Mouse (Mus musculus): ENCODE results near the gene Hyou1. TPM values are rescaled to one million over a fixed set of nuclear protein-coding genes. Genes with fewer than 3 reads are reported as not detected.
"Not testable (repeated sequence)": the region's sequence is repeated elsewhere in the genome, so short reads cannot be mapped to it uniquely, and the experiment has no call there.

Hyou1 gene
- total RNA-seq, 2 experiments from 2014 or later, result 136 to 157 TPM

DNA sequence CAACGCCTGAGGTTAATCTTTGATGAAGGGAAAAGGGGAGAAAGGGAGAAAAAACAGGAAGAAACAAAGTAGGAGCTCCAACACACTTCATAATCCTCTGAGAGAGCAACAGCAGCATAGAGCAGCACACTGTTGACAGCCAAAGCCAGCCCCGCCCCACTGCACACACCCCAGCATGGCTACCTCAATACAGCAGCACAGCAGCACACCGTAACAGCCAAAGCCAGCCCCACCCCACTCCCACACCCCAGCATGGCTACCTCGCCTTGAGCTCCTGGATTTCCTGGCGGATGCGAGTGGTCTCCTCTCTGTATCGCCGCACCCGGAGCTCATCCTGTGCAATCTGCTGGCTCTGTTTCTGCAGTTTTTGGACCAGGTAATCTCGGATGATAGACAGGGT lies 27.0 kb upstream of the Hyou1 start:
- DNase-seq, result no peak

DNA sequence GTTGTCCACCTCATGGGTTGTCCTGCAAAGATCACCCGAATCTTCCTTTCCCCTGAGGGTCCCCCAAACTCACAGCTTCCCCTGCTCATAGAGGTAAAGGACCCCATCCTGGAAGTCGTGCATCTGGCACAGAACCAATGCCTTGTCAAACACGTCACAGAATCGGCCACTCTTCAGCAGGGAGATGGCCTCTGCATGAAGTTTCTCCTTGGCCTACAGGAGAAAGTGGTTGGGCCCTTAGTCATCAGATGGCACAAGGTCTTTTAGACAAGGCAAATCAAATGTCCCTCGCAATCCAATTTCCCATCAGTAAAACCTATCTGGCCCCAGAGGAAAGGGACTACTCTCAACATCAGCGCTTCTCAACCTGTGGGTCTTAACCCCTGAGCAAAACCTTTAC lies 26.1 kb upstream of the Hyou1 start:
- DNase-seq, result no peak

DNA sequence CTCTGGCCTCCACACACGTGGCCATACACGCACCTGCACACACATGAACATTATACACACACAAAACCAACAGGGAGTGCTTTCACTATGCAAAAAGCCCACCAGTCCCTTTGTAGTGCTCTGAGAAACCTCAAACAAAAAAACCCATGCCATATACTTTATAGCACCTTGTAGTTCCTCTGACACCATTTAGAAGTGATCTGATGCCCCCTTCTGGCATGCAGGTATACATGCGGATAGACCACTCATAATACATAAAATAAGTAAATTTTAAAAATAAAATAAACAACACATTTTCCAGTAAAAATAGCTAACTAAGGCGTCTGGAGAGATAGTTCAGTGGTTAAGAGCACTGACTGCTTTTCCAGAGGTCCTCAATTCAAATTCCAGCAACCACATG lies 22.1 kb upstream of the Hyou1 start:
- no peak for DNase-seq

DNA sequence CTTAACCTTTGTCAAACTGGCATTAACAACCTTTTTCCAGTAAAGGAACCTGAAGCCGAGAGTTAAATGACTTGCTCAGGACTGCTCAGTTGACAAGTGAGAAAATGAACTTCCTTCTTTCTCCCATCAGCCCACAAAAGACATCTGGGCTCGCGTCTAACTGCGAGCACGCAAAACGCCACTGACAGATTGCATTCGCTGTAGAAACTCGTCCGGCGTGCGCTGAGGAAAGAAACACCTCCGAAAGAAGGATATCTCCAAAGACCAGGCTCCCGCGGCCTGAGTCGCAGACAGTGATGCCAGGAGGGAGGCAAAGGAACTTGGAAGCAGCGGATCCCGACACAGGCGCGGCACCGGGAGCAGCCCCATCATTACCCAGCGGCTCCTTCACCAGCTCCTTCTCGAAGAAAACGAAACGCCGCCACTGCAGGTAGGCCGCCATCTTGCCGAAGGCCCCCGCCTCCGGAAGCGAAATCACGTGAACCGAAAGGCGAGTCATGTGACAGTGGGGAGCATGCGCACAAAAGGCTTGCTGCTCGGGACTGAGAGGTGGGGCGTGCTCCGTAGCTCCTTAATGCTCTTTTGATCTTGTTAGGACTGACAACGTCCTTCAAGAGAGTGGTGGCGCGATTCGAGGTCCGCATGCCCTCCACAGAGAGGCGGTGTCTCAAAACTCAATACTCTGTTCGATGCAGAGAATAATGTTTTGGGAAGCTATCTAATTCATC lies 17.9 kb upstream of the Hyou1 start, which contains the start of gene Vps11:
Gene Vps11 (minus strand): TSS at position 481 of the 728 bp plus-strand sequence.
- peak; percentile 92 for DNase-seq

DNA sequence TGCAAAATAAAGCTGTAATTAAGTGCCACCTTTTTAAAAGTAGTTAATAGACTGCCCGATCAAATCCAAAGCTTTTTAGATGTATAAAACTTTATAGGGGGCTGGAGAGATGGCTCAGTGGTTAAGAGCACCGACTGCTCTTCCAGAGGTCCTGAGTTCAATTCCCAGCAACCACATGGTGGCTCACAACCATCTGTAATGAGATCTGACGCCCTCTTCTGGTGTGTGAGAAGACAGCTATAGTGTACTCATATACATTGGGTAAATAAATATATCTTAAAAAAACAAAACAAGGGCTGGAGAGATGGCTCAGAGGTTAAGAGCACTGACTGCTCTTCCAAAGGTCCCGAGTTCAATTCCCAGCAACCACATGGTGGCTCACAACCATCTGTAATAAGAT lies 17.4 kb upstream of the Hyou1 start:
- not testable (repeated sequence) for DNase-seq

DNA sequence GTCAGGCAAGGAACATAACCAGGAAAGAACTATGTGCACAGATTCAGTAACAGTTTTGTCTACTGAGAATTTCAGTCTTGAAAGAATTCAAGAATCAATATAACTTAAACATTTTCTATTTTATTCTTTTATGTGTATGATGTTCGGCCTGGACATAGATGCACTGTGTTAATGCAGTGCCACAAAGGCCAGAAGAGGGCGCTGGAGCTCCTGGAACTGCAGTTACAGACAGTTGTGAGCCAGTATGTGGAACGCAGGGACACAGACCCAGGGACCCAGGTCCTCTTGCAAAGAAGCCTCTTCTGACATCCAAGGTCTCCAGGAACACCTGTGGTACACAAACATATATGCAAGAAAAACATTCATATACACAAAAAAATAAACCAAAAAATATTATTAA lies 14.8 kb upstream of the Hyou1 start:
- DNase-seq, result no peak

DNA sequence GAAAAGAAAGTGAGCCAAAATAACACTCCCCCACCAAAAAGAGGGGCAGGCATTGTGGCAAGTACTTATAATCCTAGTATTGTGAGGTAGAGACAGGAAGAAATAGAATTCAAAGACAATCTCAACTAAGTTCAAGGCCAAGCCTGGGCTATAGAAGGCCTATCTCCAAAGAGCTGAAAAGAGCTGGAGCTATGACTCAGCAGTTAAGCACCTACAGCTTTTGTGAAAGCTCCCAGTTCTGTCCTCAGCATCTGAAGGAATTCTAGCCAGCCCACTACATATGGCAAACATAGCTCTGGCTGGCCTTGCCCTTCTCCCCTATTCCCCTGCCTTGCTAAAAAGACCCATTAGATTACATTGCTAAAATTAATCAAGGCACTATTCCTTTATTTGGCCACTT lies 5.9 kb upstream of the Hyou1 start:
- DNase-seq, result no peak

DNA sequence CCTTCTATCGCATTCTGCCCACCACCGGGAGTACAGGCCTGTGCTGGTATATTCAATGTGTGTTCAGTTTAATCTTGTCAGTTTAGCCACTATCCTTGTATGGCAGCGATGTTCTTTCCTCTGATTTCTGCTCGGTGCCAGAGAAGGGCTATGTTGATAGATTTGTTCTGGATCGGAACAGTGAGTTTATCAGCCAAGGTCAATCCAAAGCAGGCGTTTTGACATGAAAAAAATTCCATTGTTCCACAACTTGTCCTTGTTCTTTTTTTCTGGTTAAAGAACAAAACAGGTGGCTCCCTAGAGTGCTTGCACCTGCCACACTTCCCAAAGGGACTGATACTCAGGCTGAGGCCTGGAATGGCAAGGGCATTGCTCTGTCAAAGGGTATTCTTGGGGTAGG lies 3.1 kb upstream of the Hyou1 start:
- no peak for DNase-seq

DNA sequence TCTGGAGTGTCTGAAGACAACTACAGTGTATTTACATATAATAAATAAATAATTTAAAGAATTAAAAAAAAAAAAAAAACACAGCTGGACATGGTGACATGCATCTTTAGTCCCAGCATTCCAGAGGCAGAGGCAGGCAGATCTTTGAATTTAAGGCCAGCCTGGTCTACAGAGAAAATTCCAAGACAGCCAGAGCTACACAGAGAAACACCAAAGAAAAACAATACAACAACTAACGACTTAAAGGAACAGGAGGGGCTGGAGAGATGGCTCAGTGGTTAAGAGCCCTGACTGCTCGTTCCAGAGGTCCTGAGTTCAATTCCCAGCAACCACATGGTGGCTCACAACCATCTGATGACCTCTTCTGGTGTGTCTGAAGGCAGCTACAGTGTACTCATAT lies 2.0 kb upstream of the Hyou1 start:
- DNase-seq, result not testable (repeated sequence)

DNA sequence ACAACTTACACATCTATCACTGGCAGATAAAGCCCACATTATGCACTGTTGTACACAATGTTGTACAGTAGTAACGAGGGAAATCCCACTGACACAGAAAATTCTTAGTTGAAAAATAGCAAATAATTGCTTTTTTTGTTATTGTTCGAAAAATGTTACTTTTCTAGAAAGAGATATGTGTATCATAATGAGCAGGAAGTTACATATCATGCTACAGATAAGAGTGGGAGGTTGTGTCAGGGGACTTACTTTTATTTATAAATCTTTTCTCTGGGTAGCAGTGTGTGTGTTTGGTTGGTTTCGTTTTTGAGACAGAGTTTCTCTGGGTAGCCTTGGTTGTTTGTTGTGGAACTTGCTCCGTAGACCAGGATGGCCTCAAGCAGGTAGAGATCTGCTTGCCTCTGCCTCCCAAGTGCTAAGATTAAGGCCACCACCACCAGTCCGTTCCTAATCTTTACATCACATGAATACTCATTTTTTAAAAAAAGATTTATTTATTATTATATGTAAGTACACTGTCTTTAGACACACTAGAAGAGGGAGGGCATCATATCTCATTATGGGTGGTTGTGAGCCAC lies 1.0 kb upstream of the Hyou1 start:
- DNase-seq, result no peak

DNA sequence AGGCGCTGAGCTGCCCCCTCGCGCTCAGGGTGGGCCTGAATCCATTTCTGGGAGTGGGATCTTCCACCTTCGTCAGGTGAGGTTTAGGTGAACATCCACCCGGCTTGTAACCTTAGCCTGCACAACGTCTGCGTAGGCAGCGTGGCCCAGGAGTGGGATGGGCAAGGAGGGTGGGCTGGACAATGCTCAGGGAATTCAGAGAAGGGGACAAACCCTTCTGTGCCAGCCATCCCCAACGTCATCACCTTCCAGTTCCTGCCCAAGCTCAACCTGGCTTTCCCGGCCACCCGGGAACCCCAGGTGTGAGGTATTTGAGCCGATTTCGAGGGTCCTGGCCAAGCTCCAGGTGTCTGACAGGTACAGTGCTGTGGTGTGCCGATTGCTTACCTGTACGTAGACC lies 572 bp downstream of the Hyou1 start:
- no peak for DNase-seq

DNA sequence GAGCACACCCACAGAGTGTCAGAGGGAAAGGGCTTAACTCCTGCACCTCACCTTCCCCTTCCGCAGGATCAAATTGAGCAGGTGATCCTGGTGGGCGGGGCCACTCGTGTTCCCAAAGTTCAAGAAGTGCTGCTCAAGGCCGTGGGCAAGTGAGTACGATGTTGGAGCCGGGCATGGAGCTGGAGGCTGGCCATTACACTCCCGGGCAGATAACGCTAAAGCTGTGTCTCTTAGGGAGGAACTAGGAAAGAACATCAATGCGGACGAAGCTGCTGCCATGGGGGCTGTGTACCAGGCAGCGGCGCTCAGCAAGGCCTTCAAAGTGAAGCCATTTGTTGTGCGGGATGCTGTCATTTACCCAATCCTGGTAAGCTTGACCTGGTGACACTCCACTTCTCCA lies 5.3 kb downstream of the Hyou1 start:
- no peak for DNase-seq

DNA sequence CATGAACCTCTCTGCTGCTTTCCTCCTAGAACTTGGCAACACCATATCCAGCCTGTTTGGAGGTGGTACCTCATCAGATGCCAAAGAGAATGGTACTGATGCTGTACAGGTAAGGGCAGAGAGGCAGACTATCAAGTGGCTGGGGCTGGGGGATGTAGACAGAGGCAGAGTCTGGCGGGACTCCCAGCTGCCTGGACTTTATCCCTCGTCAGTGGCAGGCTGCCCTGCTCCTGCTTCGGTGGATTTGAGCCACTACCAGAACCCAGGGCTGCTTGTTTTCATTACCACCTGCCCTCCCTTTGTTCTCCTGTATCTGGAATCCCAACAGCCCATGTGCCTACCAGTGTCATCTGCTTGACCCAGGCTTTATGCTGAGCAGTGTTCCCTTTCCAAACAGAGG lies 7.9 kb downstream of the Hyou1 start:
- no peak for DNase-seq

DNA sequence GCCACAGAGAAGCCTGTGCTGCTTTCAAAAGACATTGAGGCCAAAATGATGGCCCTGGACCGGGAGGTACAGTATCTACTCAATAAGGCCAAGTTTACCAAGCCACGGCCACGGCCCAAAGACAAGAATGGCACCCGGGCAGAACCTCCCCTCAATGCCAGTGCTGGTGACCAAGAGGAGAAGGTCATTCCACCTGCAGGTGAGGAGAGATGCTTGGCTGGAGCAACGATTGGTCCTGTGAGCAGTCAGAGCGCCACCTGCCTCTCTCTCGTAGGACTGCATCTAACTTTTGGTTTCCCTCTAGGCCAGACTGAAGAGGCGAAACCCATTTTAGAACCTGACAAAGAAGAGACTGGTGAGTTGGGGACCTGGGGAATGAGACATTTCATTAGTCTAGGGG lies 10.0 kb downstream of the Hyou1 start:
- no peak for DNase-seq

DNA sequence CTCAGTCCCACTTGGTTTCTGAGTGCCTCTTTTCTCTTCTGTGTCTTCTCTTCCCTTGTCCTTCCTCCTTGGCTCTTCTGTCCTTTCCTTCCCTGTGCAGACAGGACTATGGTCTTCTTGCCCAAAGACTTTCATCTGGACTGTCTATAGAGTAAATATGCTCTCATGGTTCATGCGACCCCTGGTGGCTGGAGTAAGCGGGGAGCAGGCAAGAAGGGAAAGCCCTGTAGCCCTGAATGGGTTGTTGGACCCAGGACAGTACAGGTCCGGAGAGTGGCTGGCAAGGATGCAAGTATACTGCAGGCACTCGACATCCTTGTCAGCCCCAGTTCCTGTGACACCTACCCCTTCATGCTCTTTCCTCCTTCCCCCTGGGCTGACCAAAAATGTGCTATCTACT lies 12.2 kb downstream of the Hyou1 start:
- peak; percentile 52 to 53 for DNase-seq

DNA sequence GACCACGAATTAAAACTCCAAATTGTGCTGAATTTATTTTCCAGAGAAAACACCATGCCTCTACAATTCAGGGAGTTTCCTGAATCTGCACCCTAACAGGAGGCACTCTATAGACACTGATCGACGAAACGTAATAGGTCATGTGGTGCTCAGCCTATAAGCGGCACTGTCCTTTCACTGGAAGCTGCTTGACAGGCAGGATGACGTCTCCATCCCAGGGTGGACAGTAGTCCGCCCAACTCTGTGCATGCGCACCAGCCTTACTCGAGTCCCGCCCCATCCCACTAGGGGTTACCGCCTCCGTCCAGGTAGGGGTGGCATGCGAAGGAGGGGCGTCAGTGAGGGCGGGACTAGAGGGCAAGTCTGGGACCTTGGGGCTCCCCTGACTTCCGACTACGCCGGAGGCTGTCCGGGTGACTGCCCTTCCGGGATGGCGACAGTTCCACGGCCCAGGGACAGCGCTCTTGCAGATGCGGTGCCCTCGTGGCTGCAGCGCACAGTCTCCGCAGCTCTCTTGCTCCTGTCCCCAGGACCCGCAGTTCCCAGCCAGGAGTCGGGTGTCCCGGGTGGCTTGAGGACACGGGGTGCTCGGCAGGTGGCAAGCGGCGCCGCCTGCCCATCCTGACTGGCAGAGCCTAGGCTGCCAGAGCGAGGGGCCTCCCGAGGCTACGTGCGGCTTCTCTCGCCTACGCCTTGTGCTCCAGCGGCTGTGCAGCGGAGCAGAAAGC lies 17.6 kb downstream of the Hyou1 start, which contains the start of gene Slc37a4:
Gene Slc37a4 (plus strand): TSS at position 169 of the 728 bp plus-strand sequence.
- DNase-seq, result peak; percentile 90 to 92

DNA sequence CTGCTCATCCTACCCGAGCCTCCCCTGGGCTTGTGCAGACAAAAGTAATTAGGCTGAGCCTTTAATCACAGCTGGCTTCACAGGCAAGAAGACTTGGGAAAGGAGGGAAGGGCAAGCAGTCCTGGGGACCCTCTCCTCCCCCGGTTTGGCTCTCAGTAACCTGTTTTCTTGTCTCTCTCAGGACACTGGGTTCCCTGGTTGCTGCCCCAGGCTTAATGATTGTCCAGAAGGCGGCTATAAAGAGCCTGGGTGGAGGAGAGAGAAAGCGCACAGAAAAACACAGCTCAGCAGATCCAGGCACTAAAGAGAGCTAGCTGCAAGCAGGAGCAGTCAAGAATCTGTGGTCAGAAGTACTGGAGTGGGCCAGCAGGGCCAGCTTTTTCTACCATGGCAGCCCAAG lies 18.8 kb downstream of the Hyou1 start:
- no peak for DNase-seq

DNA sequence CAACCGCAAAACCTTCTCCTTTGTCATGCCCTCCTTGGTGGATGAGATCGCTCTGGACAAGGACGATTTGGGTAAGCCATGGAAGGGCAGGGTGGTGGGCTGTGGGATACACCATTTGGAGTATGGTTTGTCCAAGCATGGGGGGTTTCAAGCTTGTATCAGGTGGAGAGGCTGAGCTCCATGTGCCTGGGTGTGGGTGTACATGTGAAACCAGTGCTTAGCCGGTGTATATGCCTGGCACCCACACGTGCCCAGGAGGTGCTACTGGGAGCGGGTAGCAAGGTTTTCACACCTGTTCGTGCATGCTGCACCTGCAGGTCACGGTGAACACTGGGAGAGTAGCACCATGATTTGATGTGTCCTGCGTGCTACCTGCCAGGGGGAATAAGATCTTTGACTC lies 19.3 kb downstream of the Hyou1 start:
- no peak for DNase-seq

DNA sequence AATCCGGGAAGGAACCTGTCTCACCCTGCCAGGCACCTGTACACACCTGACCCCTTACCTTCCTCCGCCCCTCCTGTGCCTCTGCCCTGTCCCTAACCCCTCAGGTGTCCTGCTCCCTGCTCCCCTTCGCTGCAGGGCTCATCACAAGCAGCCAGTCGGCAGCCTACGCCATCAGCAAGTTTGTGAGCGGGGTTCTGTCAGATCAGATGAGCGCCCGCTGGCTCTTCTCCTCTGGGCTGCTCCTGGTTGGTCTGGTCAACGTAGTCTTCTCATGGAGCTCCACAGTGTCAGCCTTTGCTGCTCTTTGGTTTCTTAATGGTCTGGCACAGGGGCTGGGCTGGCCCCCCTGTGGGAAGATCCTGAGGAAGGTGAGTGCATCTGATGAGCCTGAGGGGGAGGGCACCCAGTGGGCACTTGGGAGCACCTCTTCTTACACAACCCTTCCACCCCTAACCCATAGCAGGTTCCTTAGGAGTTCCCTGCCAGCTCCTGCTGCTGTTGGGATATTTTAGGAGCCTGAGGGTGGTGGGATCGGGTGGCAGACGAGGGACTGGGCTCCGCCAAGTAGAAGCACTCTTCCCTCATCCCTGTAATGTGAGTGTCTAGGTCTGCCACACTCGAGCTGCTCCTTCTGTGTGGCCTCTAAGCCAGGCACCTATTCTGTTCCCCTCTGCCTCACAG lies 20.0 kb downstream of the Hyou1 start:
- DNase-seq, result no peak

DNA sequence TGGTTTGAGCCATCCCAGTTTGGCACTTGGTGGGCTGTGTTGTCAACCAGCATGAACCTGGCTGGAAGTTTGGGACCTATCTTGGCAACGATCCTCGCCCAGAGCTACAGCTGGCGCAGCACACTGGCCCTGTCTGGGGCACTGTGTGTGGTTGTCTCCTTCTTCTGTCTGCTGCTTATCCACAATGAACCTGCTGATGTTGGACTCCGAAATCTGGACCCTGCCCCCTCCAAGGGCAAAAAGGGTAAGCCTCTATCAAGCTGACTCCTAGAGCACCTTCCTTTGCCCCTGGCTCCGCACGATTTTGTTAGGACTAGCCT lies 20.5 kb downstream of the Hyou1 start:
- no peak for DNase-seq

DNA sequence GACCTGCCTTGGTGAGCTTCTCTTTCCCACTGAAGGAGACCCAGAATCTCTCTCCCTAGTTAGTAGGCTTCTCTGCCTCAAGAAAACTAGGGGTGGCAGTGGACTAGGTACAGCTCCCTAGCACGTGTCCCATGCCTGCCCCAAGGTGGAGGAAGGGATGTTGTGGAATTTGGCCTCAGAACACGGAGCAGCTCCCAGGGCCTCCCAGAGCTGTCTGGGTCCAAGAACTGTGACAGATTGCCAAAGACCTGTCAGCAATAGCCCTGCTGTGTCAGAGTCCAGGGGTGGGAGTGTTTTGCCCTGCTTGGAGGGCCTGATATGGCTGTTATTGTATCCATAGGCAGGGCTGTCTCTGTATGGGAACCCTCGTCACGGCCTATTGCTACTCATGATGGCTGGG lies 21.8 kb downstream of the Hyou1 start:
- DNase-seq, result no peak

DNA sequence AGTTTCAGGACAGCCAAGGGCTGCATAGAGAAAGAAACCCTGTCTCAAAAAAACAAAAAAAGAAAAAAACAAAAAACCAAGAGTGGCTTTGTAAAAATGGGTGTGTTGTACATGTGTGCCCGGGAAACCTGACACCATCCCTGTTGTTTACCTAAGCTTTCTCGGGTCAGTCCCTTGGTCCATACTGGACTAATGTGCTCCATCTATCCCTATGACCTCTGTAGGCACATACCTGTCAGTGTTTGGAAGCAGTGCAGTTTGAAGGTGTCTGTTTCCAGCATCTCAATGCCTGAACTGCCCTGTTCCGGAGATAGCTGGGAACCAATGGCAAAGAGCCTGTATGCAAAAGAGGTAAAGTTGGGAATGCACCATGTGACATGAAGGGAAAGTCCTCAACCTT lies 25.7 kb downstream of the Hyou1 start:
- DNase-seq, result no peak
